Mouse (Mus musculus) WW6 (cell line): Measurements from ENCODE around the gene Etv3.

Experiments used
- DNase-seq: peaks from one replicate; pipeline ENCODE4 v3.0.0-alpha.2; 2013; ENCODE audit warnings: low read depth, low spot score

Gene Etv3

DNA sequence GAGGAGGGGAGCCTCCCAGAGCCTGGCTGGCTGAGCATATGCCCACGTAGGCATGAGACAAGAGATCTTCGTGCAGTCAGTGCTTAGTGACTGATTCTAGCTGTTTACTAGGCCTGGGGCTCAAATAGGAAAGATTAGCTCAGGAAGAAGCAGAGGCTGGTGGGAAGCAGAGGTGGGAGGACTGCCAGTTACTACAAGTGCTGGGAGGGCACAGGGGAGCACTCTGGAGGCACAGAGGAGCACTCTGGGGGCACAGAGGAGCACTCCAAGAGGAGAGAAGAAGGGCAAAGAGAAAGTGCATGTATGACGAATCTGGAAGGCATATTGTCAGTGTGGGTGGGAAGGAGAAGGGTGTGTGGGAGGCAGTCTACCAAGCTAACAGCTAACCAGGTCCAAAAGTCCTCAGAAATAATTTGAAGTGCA is 30.9 kb downstream of the Etv3 start:
- DNase-seq = no peak

DNA sequence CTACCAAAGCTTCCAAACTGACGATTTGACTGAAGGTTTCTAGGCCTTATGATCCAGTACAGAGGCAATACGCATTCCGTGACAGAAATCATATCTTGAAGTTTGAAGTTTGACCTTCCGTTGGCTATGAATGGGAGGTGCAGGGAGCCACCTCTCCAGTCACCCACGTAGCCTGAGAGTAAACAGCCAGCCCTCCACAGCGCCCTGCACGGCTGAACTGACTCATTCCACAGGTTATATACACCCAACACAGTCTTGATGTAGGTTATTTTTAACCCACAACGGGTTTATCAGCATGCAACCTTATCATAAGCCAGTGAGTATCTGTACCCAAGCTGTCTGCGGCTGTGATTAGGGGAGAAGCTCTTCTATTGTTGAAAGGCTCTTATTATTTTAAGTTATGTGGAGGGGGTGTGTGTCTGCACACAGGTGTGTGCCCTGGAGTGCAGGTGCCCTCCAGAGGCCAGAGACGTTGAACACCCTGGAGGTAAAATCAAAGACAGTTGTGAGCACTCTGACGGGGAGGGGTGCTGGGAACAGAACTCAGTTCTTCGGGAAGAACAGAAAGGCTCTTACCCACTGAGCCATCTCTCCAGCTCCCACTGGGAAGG is 31.6 kb downstream of the Etv3 start:
- DNase-seq = no peak

DNA sequence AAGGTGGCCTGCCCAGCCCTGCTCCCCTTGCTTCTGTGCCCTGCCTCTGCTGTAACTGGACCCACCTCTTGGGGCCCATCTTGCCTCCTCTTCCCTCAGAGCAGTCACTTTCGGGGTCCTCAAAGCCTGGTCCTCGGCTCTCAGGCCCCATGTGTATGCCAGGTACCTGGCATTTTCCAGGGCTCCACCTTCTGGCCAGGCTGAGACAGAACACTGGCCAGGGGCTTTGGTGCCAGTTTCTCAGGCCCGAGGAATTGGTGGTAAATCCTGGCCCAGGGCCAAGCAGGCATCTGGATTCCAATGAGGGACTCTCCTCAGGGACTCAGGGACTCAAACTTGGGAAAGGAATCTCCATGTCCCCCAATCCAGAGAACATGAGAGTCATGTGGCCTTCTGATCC is 34.9 kb downstream of the Etv3 start:
- DNase-seq = no peak

DNA sequence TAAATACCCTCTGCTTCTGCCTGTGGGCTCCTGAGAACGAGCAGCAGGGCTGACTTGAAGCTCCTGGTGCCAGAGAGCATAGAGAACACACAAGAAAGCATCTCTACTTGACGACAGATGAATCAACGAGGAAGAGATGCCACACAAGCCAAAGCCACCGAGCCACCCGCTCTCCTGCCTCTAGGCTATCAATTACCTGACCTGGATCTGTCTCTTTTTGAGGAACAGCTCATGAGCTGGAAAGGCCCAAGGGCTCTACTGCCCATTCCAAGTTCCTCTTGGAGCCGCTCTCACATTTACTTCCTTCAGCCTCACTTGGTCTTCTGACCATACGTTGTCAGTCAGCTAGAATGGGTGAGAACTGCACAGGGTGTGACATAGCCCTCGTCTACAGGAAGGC is 36.2 kb downstream of the Etv3 start:
- DNase-seq = no peak

DNA sequence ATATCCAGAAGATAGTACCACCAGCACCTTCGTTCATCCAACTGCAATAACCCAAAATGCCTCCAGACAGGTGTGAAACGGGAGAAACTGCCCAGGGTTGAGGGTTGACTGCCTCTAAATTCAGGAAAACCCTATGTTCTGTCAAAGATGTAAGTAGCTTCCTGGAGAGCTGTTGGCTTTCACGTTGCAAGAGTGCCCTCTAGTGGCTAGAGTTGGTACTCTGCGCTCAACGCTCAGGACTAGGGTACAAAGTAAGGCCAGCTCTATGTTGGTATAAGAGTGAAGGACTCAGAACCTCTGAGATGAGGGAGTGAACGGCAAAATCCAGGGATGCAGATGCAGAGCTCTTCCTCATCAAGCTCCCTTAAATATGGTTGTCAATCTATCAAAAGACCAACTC is 37.2 kb downstream of the Etv3 start:
- DNase-seq = peak; percentile 38

DNA sequence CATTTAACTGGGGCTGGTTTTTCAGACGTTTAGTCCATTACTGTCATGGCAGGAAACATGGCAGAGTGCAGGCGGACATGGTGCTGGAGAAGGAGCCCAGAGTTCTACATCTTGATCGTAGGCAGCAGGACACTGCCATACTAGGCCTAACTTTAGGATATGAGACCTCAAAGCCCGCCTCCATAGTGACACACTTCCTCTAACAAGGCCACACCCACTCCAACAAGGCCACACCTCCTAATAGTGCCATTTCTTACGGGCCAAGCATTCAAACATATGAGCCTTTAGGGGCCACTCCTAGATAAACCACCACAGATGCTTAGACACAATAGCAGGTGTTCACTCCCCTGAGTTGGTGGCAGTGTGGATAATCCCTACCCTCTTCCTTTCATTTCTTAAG is 38.3 kb downstream of the Etv3 start:
- DNase-seq = no peak

DNA sequence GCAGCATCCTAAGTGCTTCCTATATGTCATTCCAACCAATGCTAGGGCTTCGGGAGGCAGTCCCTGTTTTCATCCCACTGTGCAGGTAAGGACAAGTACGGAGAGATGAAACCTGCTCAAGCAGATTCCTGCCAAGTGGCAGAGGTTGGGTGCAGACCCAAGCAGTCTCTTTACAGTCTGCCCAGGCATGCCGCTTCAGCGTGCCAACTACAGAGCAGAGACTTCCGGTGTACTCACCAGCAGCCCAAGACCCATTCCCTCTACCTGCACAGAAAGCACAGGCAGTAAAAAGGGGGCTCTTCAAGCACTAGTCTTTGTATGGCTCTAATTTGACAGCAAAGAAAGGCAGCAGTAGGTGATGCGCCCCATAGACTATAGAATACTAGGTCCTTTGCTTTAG is 40.4 kb downstream of the Etv3 start:
- no peak for DNase-seq

DNA sequence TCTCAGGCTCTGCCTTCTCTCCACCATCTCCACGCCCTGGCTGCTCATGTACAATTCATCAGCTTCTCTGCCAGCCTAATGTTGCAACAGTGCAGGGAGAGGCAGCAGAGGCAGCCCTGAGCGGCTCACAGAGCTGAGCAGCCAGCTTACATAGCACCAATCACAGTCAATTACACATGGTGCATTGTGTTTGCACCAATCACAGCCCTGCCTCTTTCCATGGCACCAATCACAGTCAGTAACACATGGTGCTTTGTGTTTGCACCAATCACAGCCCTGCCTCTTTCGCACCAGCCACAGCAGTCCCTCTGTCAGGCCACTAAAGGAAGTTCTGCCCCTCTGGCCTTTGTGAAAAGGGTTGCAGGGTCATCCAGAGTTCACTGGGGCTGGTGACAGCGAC is 40.9 kb downstream of the Etv3 start:
- DNase-seq = peak; percentile 71

DNA sequence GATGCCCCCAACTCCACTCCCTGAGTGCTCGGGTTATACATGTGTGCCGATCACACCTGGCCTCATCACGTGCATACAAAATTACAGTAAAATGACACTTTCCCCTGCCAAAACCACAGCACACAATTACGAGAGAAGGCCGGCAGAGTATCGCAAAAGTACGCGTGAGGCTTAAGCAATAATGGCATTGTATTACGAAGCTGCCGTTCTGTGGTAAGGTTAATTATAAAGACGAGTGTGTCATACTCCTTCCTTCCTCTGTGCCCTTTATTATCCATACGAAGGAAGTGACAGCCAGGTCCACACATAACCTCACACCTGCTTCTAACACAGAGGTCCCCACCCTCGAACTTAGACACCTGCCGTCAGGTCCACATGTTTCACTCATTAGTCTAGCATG is 42.3 kb downstream of the Etv3 start:
- no peak for DNase-seq

DNA sequence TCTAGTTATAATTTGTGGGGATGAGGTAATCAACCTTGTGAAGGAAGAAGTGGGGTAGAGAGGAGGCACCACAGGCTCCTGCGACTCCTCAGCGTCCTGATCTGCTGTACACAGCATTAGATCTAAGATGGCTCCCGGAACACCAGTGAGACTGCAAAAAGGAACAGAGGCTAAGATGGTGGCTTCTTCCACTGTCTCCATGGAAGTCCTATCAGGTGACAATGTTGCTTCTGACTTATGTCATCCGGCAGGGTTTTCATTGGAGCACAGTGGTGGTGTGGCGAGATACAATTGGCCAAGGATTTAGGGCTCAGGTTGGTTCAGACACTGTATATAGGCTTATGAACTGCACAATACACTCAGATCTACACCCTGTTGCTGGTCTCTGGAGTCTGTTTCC is 43.5 kb downstream of the Etv3 start:
- DNase-seq = no peak

DNA sequence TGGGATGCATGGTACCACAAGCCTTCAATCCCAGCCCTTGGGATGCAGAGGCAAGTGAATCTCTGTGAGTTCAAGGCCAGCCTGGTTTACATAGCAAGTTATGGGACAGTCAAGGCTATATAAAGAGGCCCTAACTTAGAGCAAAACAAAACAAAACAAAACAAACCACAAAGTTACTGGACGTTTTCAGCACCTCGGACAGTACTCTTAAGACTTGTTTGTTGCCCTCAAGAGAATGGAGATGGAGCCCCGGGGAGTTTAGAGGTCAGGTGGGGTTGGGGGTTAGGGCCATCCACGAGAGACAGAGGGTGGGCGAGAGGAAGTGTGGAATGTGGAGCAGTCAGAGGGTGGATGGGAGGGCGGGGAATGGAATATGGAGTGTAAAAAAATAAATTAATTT is 50.6 kb downstream of the Etv3 start:
- DNase-seq = no peak

DNA sequence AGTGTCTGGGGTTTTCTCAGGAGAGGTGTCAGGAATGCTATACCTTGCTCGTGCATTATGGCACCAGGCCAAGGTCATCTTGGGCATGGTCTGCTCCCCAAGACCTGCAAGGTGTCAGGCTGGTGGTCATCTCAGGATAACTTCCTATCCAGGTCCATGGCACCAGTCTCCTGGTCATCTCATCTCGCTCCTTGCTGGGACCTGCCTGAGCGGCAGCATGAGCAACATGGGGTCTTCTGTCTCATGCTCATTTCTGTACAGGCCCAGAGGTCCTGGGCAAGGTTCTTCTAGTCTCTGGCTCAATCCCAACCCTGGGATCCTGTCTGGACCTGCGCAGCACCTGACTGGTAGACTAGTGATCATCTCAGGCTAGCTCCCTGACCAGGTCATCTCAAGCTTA is 57.1 kb downstream of the Etv3 start:
- no peak for DNase-seq
